Mouse (Mus musculus): Measurements from ENCODE around the gene Zfp93.
A peak's percentile ranks its signal among the peaks of the same experiment; 100 is the strongest.

Zfp93 gene

GRCm38 (mm10) chr7:24291387-24292090 is 21.3 kb downstream of the Zfp93 start:
- no peak for DNase-seq (ENCODE audit: low spot score)

GRCm38 (mm10) chr7:24293061-24293851 is 23.0 kb downstream of the Zfp93 start:
- no peak for DNase-seq (ENCODE audit: low spot score)

- no peak for DNase-seq (ENCODE audit: low spot score)
Measured at GRCm38 (mm10) chr7:24294763-24295162, 24.5 kb downstream of the Zfp93 start.

GRCm38 (mm10) chr7:24295376-24295775 is 25.2 kb downstream of the Zfp93 start:
- DNase-seq (ENCODE audit: low spot score) = no peak

DNA sequence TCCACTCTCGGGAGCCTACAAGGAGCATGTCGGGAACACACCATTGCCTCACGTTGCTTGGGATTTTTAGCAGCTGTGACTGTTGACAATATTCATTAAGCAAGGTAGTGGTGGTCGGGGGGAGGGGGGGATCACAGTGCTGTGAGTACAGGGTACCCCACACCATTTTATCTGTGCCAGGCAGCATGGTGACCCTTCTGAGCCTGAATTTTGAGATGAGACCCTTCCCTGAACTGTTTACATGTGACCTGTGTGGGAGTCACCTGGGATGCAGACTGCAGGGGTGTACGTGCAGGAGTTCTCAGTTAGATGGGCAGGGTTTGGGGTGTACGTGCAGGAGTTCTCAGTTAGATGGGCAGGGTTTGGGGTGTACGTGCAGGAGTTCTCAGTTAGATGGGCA is 26.2 kb downstream of the Zfp93 start:
- DNase-seq (ENCODE audit: low spot score) = no peak

- no peak for DNase-seq (ENCODE audit: low spot score)
Measured at GRCm38 (mm10) chr7:24297361-24298095, 27.3 kb downstream of the Zfp93 start.

DNA sequence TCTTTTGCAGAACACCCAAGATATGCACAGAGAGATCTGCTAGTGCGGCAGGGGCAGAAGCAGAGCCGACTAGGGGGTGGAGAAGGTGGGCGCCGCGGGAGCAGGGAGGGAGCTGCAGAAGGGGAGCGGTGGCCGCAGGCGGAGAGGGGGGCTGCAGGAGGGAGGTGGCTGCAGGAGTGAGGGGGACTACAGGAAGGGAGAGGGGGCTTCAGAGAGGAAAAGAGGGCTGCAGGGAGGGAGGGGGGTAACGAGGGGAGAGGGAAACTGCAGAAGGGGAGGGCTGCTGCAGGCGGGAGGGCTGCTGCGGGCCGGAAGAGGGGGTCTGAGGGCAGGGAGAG is 28.4 kb downstream of the Zfp93 start:
- peak; percentile 57 for DNase-seq (ENCODE audit: low spot score)

DNA sequence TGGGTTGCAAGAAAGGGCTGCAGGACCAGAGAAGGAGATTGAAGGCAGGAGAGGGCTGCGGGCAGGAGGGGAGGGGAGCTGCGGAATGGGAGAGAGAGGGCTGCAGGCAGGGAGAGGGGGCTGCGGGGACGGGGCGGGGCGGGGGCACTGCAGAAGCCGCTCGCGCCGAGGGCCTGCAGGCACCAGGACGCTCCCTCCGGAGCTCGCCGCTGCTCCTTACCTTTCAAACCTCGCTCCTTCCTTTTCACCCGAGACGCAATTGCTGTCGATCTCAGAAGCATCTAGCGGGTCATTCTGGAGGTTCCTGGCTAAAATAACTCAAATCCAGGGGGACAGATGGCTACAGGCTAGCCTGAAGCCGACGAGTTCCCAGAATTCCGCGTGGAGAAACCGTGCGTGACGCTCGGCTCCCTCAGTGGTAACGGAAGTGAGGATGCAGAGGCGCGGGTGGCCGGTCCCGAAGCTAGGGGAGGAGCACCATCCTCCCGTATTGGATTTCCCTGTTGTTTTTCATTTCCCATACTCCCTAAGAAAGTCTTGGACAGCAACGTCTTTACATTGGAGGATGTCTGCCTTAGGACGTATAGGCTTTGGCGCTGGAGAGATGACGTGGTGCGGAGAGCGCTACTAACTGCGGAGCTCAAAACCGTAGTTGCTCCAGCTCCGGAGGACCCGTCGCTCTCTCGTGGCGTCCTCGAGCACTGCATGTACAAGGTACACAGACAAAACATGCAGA is 28.9 kb downstream of the Zfp93 start:
- DNase-seq (ENCODE audit: low spot score) = peak; percentile 85

DNA sequence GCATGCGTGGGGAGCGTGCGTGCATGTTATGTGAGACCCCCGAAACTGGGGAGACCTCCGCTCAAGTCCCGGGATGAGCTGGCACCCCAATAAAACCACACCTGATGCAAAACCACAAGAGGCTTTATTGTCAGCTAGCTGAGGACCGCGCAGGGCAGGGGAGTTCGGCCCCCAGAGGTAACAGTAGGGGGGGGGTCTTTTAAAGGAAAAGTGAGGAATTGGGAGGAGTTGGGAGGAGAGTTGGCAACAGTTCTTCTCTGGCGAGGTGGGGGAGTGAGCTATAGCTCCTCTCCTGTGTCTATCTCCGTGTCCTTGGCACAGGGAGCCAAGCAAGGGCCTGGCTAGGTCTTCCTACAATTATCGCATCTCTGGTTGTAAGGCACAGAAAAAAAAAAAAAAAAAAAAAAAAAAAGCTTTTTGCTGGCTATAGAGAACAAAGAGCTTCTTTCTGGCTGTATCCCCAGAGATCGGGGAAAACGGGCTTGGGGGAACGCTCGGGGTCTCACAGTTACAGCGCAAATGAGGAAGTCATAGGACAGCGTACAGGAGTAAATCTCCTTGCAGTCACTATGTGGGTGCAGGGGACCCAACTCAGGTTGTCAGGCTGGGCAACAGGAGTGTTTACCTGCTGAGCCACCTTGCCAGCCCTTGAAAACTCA is 29.7 kb downstream of the Zfp93 start:
- DNase-seq (ENCODE audit: low spot score) = peak; percentile 60

DNA sequence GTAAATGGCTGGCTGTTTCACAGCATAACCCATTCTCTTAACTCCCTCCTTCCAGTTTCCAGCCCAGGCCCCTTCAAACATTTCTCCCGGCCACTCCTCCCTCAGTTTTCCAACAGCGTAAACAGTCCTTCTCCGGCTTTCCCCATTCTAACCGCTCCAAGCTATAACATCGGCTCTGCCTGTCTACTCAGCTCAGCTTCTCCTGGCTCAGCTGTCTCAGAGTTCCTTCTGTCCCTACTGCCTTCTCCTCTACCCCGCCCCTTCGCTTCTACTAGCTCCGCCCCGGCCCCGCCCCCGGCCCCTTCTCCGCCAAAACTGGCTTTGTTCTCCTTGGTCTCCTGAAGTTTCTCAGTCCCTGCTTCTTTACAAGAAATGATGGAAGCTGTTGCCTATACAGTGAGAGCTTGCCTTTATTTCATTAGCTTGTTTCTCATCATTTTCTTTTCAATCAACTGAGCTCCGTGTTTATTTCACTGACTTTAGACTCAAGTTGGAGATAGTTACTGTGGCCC is 30.6 kb downstream of the Zfp93 start, which contains the start of gene Zfp61:
Gene Zfp61 (minus strand): TSS at position 462 of the 512 bp plus-strand sequence.
- peak; percentile 66 for DNase-seq (ENCODE audit: low spot score)

GRCm38 (mm10) chr7:24315726-24316566 is 45.7 kb downstream of the Zfp93 start:
- DNase-seq (ENCODE audit: low spot score) = no peak

DNA sequence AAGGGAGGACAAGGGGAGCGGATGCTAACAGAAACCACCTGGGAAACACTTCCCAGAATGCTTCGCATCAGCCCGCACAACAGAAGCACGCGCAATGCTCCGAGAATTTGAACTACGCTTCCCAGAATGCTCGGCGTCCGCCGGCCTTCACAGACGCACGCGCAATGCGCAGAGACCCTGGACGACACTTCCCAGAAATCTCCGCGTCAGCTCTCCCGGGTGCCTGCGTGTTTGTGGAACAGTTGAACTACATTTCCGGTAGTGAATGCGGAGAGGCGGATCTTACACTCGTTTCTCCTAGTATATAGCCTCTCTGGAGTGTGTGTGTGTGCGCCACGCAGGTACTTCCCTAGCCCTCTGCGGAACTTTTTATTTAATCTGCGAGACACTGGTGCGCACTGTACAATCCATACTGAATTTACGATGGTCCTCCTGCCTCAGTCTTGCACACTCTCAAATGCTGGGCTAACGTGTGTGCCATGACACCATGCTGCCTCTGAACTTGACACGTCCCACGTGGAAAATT is 46.4 kb downstream of the Zfp93 start, which contains the start of gene Zfp94:
Gene Zfp94 (minus strand): TSS at position 100 of the 526 bp plus-strand sequence.
- DNase-seq (ENCODE audit: low spot score) = peak; percentile 91

DNA sequence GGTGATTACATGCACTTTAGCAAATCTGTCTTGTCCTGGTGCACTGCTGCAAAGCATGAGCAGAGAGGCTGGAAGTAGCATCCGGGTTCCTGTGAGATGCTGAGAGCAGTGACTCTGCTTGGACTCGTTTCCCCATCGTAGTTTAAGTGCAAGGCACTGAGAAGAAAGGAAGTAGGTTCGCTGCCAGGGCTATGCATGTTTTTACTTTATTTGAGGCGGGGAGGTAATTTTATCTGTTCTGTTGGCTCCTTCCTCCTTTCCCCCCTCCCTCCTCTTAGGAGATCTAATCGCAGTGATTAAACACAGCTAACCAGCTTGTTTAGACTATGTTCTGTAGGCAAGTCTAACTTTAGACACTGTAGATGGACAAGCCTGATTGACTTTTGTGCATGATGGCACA is 48.7 kb downstream of the Zfp93 start:
- DNase-seq (ENCODE audit: low spot score) = no peak

DNA sequence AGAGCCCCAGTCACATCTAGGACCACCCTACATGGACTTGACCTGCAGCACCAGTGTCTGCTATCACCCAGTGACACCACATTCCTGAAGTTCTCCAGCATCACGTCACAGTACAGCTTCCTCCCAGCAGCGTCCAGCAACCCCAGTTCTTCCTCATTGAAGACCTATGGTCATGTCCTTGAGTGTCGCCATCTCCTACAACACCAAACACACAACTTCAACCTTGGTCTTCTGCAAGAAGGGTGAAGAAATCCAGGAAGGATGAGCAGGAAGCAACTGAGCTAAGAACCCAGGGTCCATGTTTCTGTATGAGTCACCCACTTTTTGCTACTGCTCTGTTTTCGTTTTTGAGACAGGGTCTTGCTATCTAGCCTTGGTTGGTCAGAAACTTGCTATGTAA is 52.4 kb downstream of the Zfp93 start:
- DNase-seq (ENCODE audit: low spot score) = no peak

- no peak for DNase-seq (ENCODE audit: low spot score)
Measured at GRCm38 (mm10) chr7:24325197-24325596, 55.0 kb downstream of the Zfp93 start.

GRCm38 (mm10) chr7:24325675-24326128 is 55.5 kb downstream of the Zfp93 start:
- no peak for DNase-seq (ENCODE audit: low spot score)

DNA sequence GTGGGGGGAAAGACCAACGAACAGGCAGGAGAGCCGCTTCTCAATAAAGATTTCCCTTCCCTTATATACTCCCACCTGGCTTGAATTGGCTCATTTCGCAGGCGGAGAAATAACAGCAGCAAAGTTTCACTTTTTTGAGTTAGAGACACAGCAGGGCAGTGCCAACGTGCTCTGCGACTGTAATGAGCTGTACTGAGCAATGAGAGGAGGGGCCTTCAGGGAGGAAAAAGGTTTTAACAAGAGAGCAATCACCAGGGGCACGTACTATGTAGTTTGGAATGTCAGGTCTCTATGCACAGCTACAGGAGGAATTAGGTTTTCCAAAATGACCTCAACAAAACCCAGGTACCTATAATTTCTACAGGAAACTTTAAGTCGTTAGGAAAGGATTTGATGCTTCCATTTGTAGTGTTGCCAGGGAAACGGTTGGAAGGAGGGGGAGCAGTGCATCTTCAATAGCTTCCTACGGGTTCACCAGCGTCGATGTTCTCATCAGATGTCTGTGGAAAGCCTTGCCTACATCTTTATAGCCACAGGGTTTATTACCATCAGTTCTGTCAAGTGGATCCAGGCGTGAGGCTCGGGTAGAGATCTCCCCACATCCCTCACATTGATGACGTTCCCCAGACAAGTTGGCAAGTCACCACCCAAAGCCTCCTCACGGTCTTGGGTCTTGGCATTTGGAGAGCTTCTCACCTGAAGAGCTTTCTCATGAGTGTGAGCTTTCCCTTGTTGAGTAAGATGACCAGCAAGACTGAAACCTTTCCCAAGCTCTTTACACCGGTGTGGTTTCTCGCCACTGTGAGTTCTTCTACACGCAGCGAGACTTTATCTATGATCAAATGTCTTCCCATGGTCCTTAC is 56.3 kb downstream of the Zfp93 start:
- DNase-seq (ENCODE audit: low spot score) = no peak
